Mouse (Mus musculus): ENCODE measurements at regions not wholly inside any gene's neighbourhood (a gene's known extent, or its start where the extent isn't known, plus 50 kb on each side); places are given as distances from the start of the nearest gene placed in this dataset.
A peak's percentile ranks its signal among the peaks of the same experiment; 100 is the strongest.

- DNase-seq (ENCODE audit: low spot score), result no peak
Observed at GRCm38 (mm10) chrX:117272809-117273208, 258.3 kb downstream of the H2afb1 start.

GRCm38 (mm10) chrX:117298500-117298899 lies 283.9 kb downstream of the H2afb1 start:
- peak; percentile 1 for DNase-seq (ENCODE audit: low spot score)

- peak; percentile 22 for DNase-seq (ENCODE audit: low spot score)
Observed at GRCm38 (mm10) chrX:117299697-117300192, 285.2 kb downstream of the H2afb1 start.
